Mouse (Mus musculus) spleen, adult 2 months (tissue): ENCODE data around the gene Smtnl2.

Experiments used
- CTCF ChIP-seq: fragments of 200-500 bp; IDR thresholded peaks from 2 replicates; pipeline ENCODE4 v1.5.1; 2011; ENCODE audit warnings: mild to moderate bottlenecking, inconsistent platforms; ENCODE audit not compliant: insufficient read depth, insufficient read length, insufficient replicate concordance; ENCODE audit errors: extremely low read depth
- POLR2A ChIP-seq: fragments of 200-500 bp; IDR thresholded peaks from 2 replicates; pipeline ENCODE4 v1.6.1; 2011; ENCODE audit warnings: low read depth, low read length, inconsistent platforms

DNA sequence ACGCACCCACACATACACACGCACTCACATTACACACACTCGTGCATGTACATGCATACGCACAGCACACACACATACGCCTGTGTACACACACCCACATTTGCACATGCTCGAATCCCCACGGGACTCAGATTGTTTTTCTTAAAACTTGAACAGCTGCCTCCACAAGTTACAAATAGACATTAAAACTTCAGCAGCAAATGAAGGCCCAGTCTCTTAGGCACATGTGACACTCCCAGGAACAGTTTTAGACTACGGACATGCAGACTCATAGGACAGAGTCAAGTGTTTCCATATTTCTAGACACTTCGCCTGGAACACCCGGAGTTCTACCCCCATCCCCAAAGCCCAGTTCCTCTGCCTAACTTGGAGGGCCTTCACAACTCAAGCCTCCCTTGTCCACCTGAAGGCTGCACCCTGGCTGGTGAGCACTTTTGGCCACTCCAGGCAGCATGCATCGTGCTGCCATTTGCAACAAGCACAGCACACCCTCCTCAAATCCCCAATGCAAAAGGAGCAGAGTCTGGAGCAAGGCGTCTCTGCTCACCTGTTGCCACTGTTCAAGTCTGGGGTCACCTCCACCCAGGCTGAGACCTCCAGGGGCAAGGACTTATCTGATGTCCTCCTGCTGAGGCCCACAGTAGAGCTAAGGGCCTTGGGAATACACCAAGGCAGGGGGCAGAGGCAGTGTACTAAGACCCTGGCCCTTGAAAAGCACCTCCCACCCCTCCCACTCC is 1.7 kb downstream of the Smtnl2 start:
- no peak for TF ChIP-seq CTCF
- TF ChIP-seq POLR2A = no peak
